Mouse (Mus musculus): ENCODE data around the gene Acad9. TPM values are rescaled to one million over a fixed set of nuclear protein-coding genes. Genes with fewer than 3 reads are reported as not detected.

The Acad9 gene
- total and polyA plus RNA-seq, 3 experiments, result 61.7 to 86.4 (median 77.8) TPM

- no peak for TF ChIP-seq ZNF384 (IDR thresholded peaks at IDR 0.05; ENCODE audit: low read depth, low read length)
- no peak for TF ChIP-seq KAT2A (IDR thresholded peaks at IDR 0.05; ENCODE audit: insufficient replicate concordance, low read length)
- TF ChIP-seq E2F4 (IDR thresholded peaks at IDR 0.05; ENCODE audit: insufficient replicate concordance, low read depth, low read length), result no peak
- no peak for TF ChIP-seq GABPA (IDR thresholded peaks at IDR 0.05; ENCODE audit: insufficient replicate concordance, low read depth, low read length)
- TF ChIP-seq SMC3 (IDR thresholded peaks at IDR 0.05; ENCODE audit: low read depth, low read length), result no peak
- no peak for TF ChIP-seq IRF4 (IDR thresholded peaks at IDR 0.05; ENCODE audit: low read depth, low read length)
- no peak for TF ChIP-seq NRF1 (IDR thresholded peaks at IDR 0.05; ENCODE audit: low read depth, low read length)
- TF ChIP-seq TBP (conservative IDR thresholded peaks at IDR 0.05; ENCODE audit: low read depth, low read length), result no peak
- TF ChIP-seq ELF1 (IDR thresholded peaks at IDR 0.05; ENCODE audit: low read depth, low read length), result no peak
- TF ChIP-seq BHLHE40 (IDR thresholded peaks at IDR 0.05; ENCODE audit: low read depth, low read length), result no peak
- no peak for TF ChIP-seq MEF2A (IDR thresholded peaks at IDR 0.05; ENCODE audit: borderline replicate concordance, low read depth, low read length)
- no peak for TF ChIP-seq SIN3A (IDR thresholded peaks at IDR 0.05; ENCODE audit: low read length)
- TF ChIP-seq USF1 (IDR thresholded peaks at IDR 0.05; ENCODE audit: low read depth, low read length), result no peak
- TF ChIP-seq MAZ (IDR thresholded peaks at IDR 0.05; ENCODE audit: low read depth, low read length), result no peak
- no peak for TF ChIP-seq MAX (IDR thresholded peaks at IDR 0.05; ENCODE audit: low read length)
- no peak for TF ChIP-seq USF2 (conservative IDR thresholded peaks at IDR 0.05; ENCODE audit: low read depth, low read length)
- dilution Hi-C loops (cut with MboI; ENCODE audit: extremely low pct_ligation_motif_present, extremely low pct_unique_long_range_greater_than_20kb, low sequenced_read_pairs) (no loop called here), in situ Hi-C loops (cut with MboI; ENCODE audit: low pct_ligation_motif_present, low pct_unique_long_range_greater_than_20kb, low sequenced_read_pairs) (no loop called here)
- Histone ChIP-seq H3K79me2 (replicated peaks; ENCODE audit: control insufficient read depth, extremely low read depth, insufficient read depth, poor library complexity, severe bottlenecking) (no peaks in the 10 kb centered on the region), H3K36me3 (replicated peaks in 1 of 2; ENCODE audit: control insufficient read depth in 1 of 2, insufficient read depth in 1 of 2, low read length in 1 of 2) (peaks cover 90 to 96% of the 10 kb centered on the region in 2 experiments), H3K4me1 (ENCODE audit: control insufficient read depth in 1 of 2, insufficient read depth in 2 of 2) (no peaks in the 10 kb centered on the region), H3K27me3 (replicated peaks) (no peaks in the 10 kb centered on the region), H3K9me3 (replicated peaks; ENCODE audit: low read length) (no peaks in the 10 kb centered on the region), H3K27ac (ENCODE audit: insufficient read depth, low read depth) (no peak overlapping the region), H3K9ac (ENCODE audit: insufficient read depth, low read depth) (no peak overlapping the region), H3K4me2 (ENCODE audit: insufficient read depth, low read depth, poor library complexity, severe bottlenecking) (no peak overlapping the region), H3K4me3 (replicated peaks in 1 of 3; ENCODE audit: low read depth in 2 of 3, low read length in 2 of 3, poor library complexity in 1 of 3) (no peak overlapping the region)
- no peak for DNase-seq (ENCODE audit: extremely low read depth)
Observed at GRCm38 (mm10) chr3:36083381-36083780, 17.6 kb downstream of the Acad9 start.

GRCm38 (mm10) chr3:36085394-36085793 lies 19.6 kb downstream of the Acad9 start:
- dilution Hi-C loops (cut with MboI; ENCODE audit: extremely low pct_ligation_motif_present, extremely low pct_unique_long_range_greater_than_20kb, low sequenced_read_pairs), result no loop called here

More at GRCm38 (mm10) chr3:36085394-36085793, 19.6 kb downstream of the Acad9 start:
- H3K4me2 ChIP-seq (ENCODE audit: insufficient read depth, low read depth, poor library complexity, severe bottlenecking), result no peak overlapping the region
- no peak overlapping the region for H3K4me3 ChIP-seq (replicated peaks in 1 of 3; ENCODE audit: low read depth in 2 of 3, low read length in 2 of 3, poor library complexity in 1 of 3)
- in situ Hi-C loops (cut with MboI; ENCODE audit: low pct_ligation_motif_present, low pct_unique_long_range_greater_than_20kb, low sequenced_read_pairs), result no loop called here
- TF ChIP-seq KAT2A (IDR thresholded peaks at IDR 0.05; ENCODE audit: insufficient replicate concordance, low read length) (no peak), ELF1 (IDR thresholded peaks at IDR 0.05; ENCODE audit: low read depth, low read length) (no peak), NELFE (IDR thresholded peaks at IDR 0.05; ENCODE audit: low read depth, low read length) (no peak), JUND (conservative IDR thresholded peaks at IDR 0.05; ENCODE audit: low read depth, low read length) (no peak), CTCF (conservative IDR thresholded peaks at IDR 0.05 in 1 of 2, IDR thresholded peaks at IDR 0.05 in 1 of 2; ENCODE audit: low read depth in 2 of 2, low read length in 2 of 2) (no peak), MEF2A (IDR thresholded peaks at IDR 0.05; ENCODE audit: borderline replicate concordance, low read depth, low read length) (no peak), SMC3 (IDR thresholded peaks at IDR 0.05; ENCODE audit: low read depth, low read length) (no peak), POLR2AphosphoS2 (IDR thresholded peaks at IDR 0.05; ENCODE audit: low read depth, low read length) (no peak), MAFK (IDR thresholded peaks at IDR 0.05; ENCODE audit: insufficient replicate concordance, low read length) (no peak), ZKSCAN1 (IDR thresholded peaks at IDR 0.05; ENCODE audit: borderline replicate concordance, low read depth, low read length) (no peak), MAX (IDR thresholded peaks at IDR 0.05; ENCODE audit: low read length) (no peak), TCF12 (IDR thresholded peaks at IDR 0.05; ENCODE audit: low read depth, low read length) (no peak)
- no peaks in the 10 kb centered on the region for H3K79me2 ChIP-seq (replicated peaks; ENCODE audit: control insufficient read depth, extremely low read depth, insufficient read depth, poor library complexity, severe bottlenecking)
- no peaks in the 10 kb centered on the region for H3K4me1 ChIP-seq (ENCODE audit: control insufficient read depth in 1 of 2, insufficient read depth in 2 of 2)
- H3K9ac ChIP-seq (ENCODE audit: insufficient read depth, low read depth), result no peak overlapping the region
- peaks cover 92 to 96% of the 10 kb centered on the region in 2 experiments for H3K36me3 ChIP-seq (replicated peaks in 1 of 2; ENCODE audit: control insufficient read depth in 1 of 2, insufficient read depth in 1 of 2, low read length in 1 of 2)
- H3K27me3 ChIP-seq (replicated peaks), result no peaks in the 10 kb centered on the region
- no peak overlapping the region for H3K27ac ChIP-seq (ENCODE audit: insufficient read depth, low read depth)
- no peak for DNase-seq (ENCODE audit: extremely low read depth)
- H3K9me3 ChIP-seq (replicated peaks; ENCODE audit: low read length), result no peaks in the 10 kb centered on the region
